19 mouse cellular contexts compared by ENCODE assay signal in genomic region chr12:50112081-50112491, GRCm38 (mm10).
A peak's percentile ranks its signal among the peaks of the same experiment; 100 is the strongest.
DNase-seq lines count a peak whose midpoint lies in the region; ATAC-seq and TF ChIP-seq lines count a peak whose summit lies in the region.
"Had no signal": no experiment of that assay in that cellular context is flagged by ENCODE, and none has a peak within 500 bp of the region (broad histone marks: within the 10 kb centered on the region; RNA-seq: fewer than 3 reads in every experiment).

No protein-coding gene starts in this region.

- no peaks in the 10 kb centered on the region for H3K27me3 ChIP-seq in forebrain, embryonic 12.5 days
- H3K27me3 ChIP-seq in forebrain, embryonic 11.5 days (ENCODE audit: control insufficient read depth, insufficient read depth, low read length), result no peaks in the 10 kb centered on the region
- no peaks in the 10 kb centered on the region for H3K27me3 ChIP-seq in heart, adult 2 months (ENCODE audit: control insufficient read depth, insufficient read depth, low read length)
- H3K27me3 ChIP-seq in heart, embryonic 11.5 days (ENCODE audit: control insufficient read depth, insufficient read depth, low read length), result no peaks in the 10 kb centered on the region
- H3K27me3 ChIP-seq: CH12.LX; midbrain, embryonic 15.5 days; neural tube, embryonic 12.5 days had no signal

- peak; percentile 59; the same call in 1 of the 2 replicates for ATAC-seq in forebrain, embryonic 12.5 days (ENCODE audit: low FRiP score)
- no peak; the same call in 1 of the 2 replicates for ATAC-seq in forebrain, embryonic 11.5 days (replicated peaks; ENCODE audit: low FRiP score)
- no peak for ATAC-seq in heart, embryonic 11.5 days (replicated peaks; ENCODE audit: insufficient number of reproducible peaks, low FRiP score, low TSS enrichment)
- ATAC-seq: activated CD4-positive, CD25-positive, alpha-beta regulatory T cell, adult 4 months; intestine, postnatal 0 days; liver, postnatal 0 days; midbrain, embryonic 15.5 days had no signal

- peak overlapping the region; percentile 79 for H3K27ac ChIP-seq in forebrain, embryonic 12.5 days
- no peak overlapping the region for H3K27ac ChIP-seq in forebrain, embryonic 11.5 days (ENCODE audit: low read depth, low read length)
- H3K27ac ChIP-seq in heart, adult 2 months, result no peak overlapping the region
- H3K27ac ChIP-seq in heart, embryonic 11.5 days (ENCODE audit: low read depth, low read length), result no peak overlapping the region
- H3K27ac ChIP-seq: hindbrain, embryonic 14.5 days; macrophage; midbrain, embryonic 15.5 days; neural tube, embryonic 12.5 days had no signal

- H3K9ac ChIP-seq in forebrain, embryonic 12.5 days, result no peak overlapping the region
- H3K9ac ChIP-seq in forebrain, embryonic 11.5 days (ENCODE audit: low read length), result no peak overlapping the region
- no peak overlapping the region for H3K9ac ChIP-seq in heart, adult 2 months (ENCODE audit: low read depth, low read length)
- H3K9ac ChIP-seq in heart, embryonic 11.5 days (ENCODE audit: low read depth, low read length), result no peak overlapping the region
- H3K9ac ChIP-seq: hindbrain, embryonic 14.5 days; liver, postnatal 0 days; midbrain, embryonic 15.5 days; neural tube, embryonic 12.5 days had no signal

- WGBS in forebrain, embryonic 12.5 days, result 63% methylated on average over 7 of the region's 7 CpGs
- WGBS in forebrain, embryonic 11.5 days, result 78% methylated on average over 7 of the region's 7 CpGs
- WGBS in heart, adult 2 months, result 83% methylated on average over 7 of the region's 7 CpGs
- 69% methylated on average over 7 of the region's 7 CpGs for WGBS in heart, embryonic 11.5 days (ENCODE audit: insufficient replicate concordance)

- no peak for TF ChIP-seq CTCF in heart, adult 2 months (IDR thresholded peaks at IDR 0.05)

- intact Hi-C loops in left cerebral cortex, postnatal 14 days (cut with DNase I), result loop anchor here (5.0 kb wide), 2 partner anchors 160 to 730 kb away; partner anchors contain the start of gene Foxg1
- intact Hi-C loops in heart, adult 2 months (cut with DNase I), result no loop called here

- no peak overlapping the region for H3K4me2 ChIP-seq in forebrain, embryonic 12.5 days
- H3K4me2 ChIP-seq in forebrain, embryonic 11.5 days (ENCODE audit: low read depth, low read length, severe bottlenecking), result no peak overlapping the region
- H3K4me2 ChIP-seq in heart, embryonic 11.5 days, result no peak overlapping the region
- H3K4me2 ChIP-seq: hindbrain, embryonic 14.5 days; midbrain, embryonic 15.5 days; neural tube, embryonic 12.5 days had no signal

- no peaks in the 10 kb centered on the region for H3K36me3 ChIP-seq in forebrain, embryonic 12.5 days (replicated peaks)
- no peaks in the 10 kb centered on the region for H3K36me3 ChIP-seq in forebrain, embryonic 11.5 days (ENCODE audit: control insufficient read depth, insufficient read depth, low read length)
- H3K36me3 ChIP-seq in heart, adult 2 months (ENCODE audit: control insufficient read depth, insufficient read depth, low read length), result no peaks in the 10 kb centered on the region
- H3K36me3 ChIP-seq in heart, embryonic 11.5 days (ENCODE audit: control insufficient read depth, insufficient read depth, low read length), result no peaks in the 10 kb centered on the region
- H3K36me3 ChIP-seq: midbrain, embryonic 15.5 days; neural tube, embryonic 12.5 days had no signal

- no peak for TF ChIP-seq EP300 in heart, adult 2 months (IDR thresholded peaks at IDR 0.05; ENCODE audit: insufficient read depth, low read depth, low read length)

- H3K79me2 ChIP-seq in heart, adult 2 months (replicated peaks; ENCODE audit: control insufficient read depth, insufficient read depth, low read length), result no peaks in the 10 kb centered on the region

- no peak overlapping the region for H3K4me3 ChIP-seq in forebrain, embryonic 12.5 days (replicated peaks)
- no peak overlapping the region for H3K4me3 ChIP-seq in forebrain, embryonic 11.5 days (ENCODE audit: low read depth, low read length)
- H3K4me3 ChIP-seq in heart, adult 2 months, result no peak overlapping the region
- no peak overlapping the region for H3K4me3 ChIP-seq in heart, embryonic 11.5 days (ENCODE audit: low read depth, low read length)
- H3K4me3 ChIP-seq: midbrain, embryonic 15.5 days; neural tube, embryonic 12.5 days had no signal

- no peak for DNase-seq in forebrain, embryonic 11.5 days (ENCODE audit: low spot score)
- DNase-seq in layer of hippocampus, adult 18-20 months (ENCODE audit: low spot score in 2 of 2), result peak; percentile 59 to 75
- peak; percentile 64 to 79 for DNase-seq in left cerebral cortex, postnatal 14 days (ENCODE audit: low spot score in 2 of 2)
- peak; percentile 76 for DNase-seq in telencephalon, adult 2 months (ENCODE audit: low read depth, low spot score)
- no peak for DNase-seq in heart, adult 2 months
- no peak for DNase-seq in cerebellum, adult 18-20 months
- DNase-seq: cerebellum, adult 2 months; kidney, postnatal 36 days; liver, postnatal 0 days; thymus, adult 18-20 months had no signal

- no peaks in the 10 kb centered on the region for H3K9me3 ChIP-seq in forebrain, embryonic 12.5 days
- no peaks in the 10 kb centered on the region for H3K9me3 ChIP-seq in forebrain, embryonic 11.5 days (ENCODE audit: control insufficient read depth, low read length)
- no peaks in the 10 kb centered on the region for H3K9me3 ChIP-seq in heart, embryonic 11.5 days (replicated peaks; ENCODE audit: control insufficient read depth, low read length)
- H3K9me3 ChIP-seq: midbrain, embryonic 15.5 days; neural tube, embryonic 12.5 days had no signal

- no peak for TF ChIP-seq POLR2A in heart, adult 2 months (IDR thresholded peaks at IDR 0.05; ENCODE audit: insufficient read depth, low read depth, low read length)

- H3K4me1 ChIP-seq in forebrain, embryonic 12.5 days, result peaks cover 14% of the 10 kb centered on the region
- peaks cover 8% of the 10 kb centered on the region for H3K4me1 ChIP-seq in forebrain, embryonic 11.5 days (replicated peaks; ENCODE audit: control insufficient read depth, insufficient read depth, low read length)
- H3K4me1 ChIP-seq in heart, adult 2 months (ENCODE audit: control insufficient read depth, insufficient read depth, low read length), result no peaks in the 10 kb centered on the region
- H3K4me1 ChIP-seq in heart, embryonic 11.5 days (ENCODE audit: control insufficient read depth, insufficient read depth, low read length), result no peaks in the 10 kb centered on the region
- H3K4me1 ChIP-seq: midbrain, embryonic 15.5 days; neural tube, embryonic 12.5 days had no signal

Comparison
In these comparisons a context has a peak if more than half of its experiments do, and no peak if none do; other contexts are left out.
1. DNase-seq: peak in layer of hippocampus, adult 18-20 months (2 of 2), left cerebral cortex, postnatal 14 days (2 of 2) and telencephalon, adult 2 months (single experiment); none in forebrain, embryonic 11.5 days (single experiment), heart, adult 2 months (0 of 2) and cerebellum, adult 18-20 months (0 of 2).